Mouse (Mus musculus): ENCODE data around the gene Tmco5. TPM values are rescaled to one million over a fixed set of nuclear protein-coding genes. Genes with fewer than 3 reads are reported as not detected.

Gene Tmco5
- polyA plus RNA-seq, 1 experiment from 2014 or later: not detected

- Histone ChIP-seq H3K27me3 (replicated peaks) (no peaks in the 10 kb centered on the region), H3K9ac (0 out of 2 replicates have a peak overlapping the region, but pooled peaks have one; percentile 13), H3K9me3 (no peaks in the 10 kb centered on the region), H3K4me1 (0 out of 2 replicates have a peak, but pooled peaks cover 3% of the 10 kb centered on the region), H3K27ac (no peak overlapping the region), H3K4me2 (peak overlapping the region; percentile 71), H3K4me3 (replicated peaks) (peak overlapping the region; percentile 39), H3K36me3 (no peaks in the 10 kb centered on the region)
- peak; percentile 59; the same call in 1 of the 2 replicates for ATAC-seq (ENCODE audit: insufficient read depth, low FRiP score, low read depth)
- 13% methylated on average over 19 of the region's 19 CpGs for WGBS
These were observed 21.3 kb downstream of the Tmco5 start for GRCm38 (mm10) chr2:116899615-116900272.

GRCm38 (mm10) chr2:116900273-116900843, 21.9 kb downstream of the Tmco5 start:
- Histone ChIP-seq H3K9ac (0 out of 2 replicates have a peak overlapping the region, but pooled peaks have one; percentile 13), H3K4me1 (0 out of 2 replicates have a peak, but pooled peaks cover 3% of the 10 kb centered on the region), H3K36me3 (no peaks in the 10 kb centered on the region), H3K9me3 (no peaks in the 10 kb centered on the region), H3K4me3 (replicated peaks) (peak overlapping the region; percentile 39), H3K27ac (no peak overlapping the region), H3K4me2 (peak overlapping the region; percentile 71), H3K27me3 (replicated peaks) (no peaks in the 10 kb centered on the region)
- 31% methylated on average over 10 of the region's 10 CpGs for whole genome bisulfite sequencing
- ATAC-seq (ENCODE audit: insufficient read depth, low FRiP score, low read depth): no peak

GRCm38 (mm10) chr2:116908268-116908667, 29.8 kb downstream of the Tmco5 start:
- Histone ChIP-seq H3K36me3 (no peaks in the 10 kb centered on the region), H3K4me2 (no peak overlapping the region), H3K4me3 (replicated peaks) (no peak overlapping the region), H3K4me1 (no peaks in the 10 kb centered on the region), H3K27me3 (replicated peaks) (no peaks in the 10 kb centered on the region), H3K9me3 (no peaks in the 10 kb centered on the region), H3K27ac (no peak overlapping the region), H3K9ac (no peak overlapping the region)
- WGBS: 70% methylated on average over 8 of the region's 8 CpGs
- no peak for ATAC-seq (ENCODE audit: insufficient read depth, low FRiP score, low read depth)

- Histone ChIP-seq H3K4me2 (no peak overlapping the region), H3K36me3 (no peaks in the 10 kb centered on the region), H3K9ac (no peak overlapping the region), H3K4me3 (replicated peaks) (no peak overlapping the region), H3K27me3 (replicated peaks) (no peaks in the 10 kb centered on the region), H3K27ac (no peak overlapping the region), H3K9me3 (no peaks in the 10 kb centered on the region), H3K4me1 (no peaks in the 10 kb centered on the region)
- WGBS: 67% methylated on average over 7 of the region's 7 CpGs
- no peak for ATAC-seq (ENCODE audit: insufficient read depth, low FRiP score, low read depth)
These were observed 34.0 kb downstream of the Tmco5 start for GRCm38 (mm10) chr2:116912334-116913070.

GRCm38 (mm10) chr2:116913677-116914405, 35.4 kb downstream of the Tmco5 start:
- H3K4me2 ChIP-seq: no peak overlapping the region
- H3K27ac ChIP-seq: no peak overlapping the region
- H3K36me3 ChIP-seq: no peaks in the 10 kb centered on the region
- no peak overlapping the region for H3K9ac ChIP-seq
- ATAC-seq (ENCODE audit: insufficient read depth, low FRiP score, low read depth): no peak
- WGBS: 80% methylated on average over 20 of the region's 20 CpGs
- H3K4me3 ChIP-seq (replicated peaks): no peak overlapping the region
- no peaks in the 10 kb centered on the region for H3K9me3 ChIP-seq
- no peaks in the 10 kb centered on the region for H3K27me3 ChIP-seq (replicated peaks)
- no peaks in the 10 kb centered on the region for H3K4me1 ChIP-seq

- H3K9me3 ChIP-seq: no peaks in the 10 kb centered on the region
- no peak for ATAC-seq (ENCODE audit: insufficient read depth, low FRiP score, low read depth)
- no peak overlapping the region for H3K9ac ChIP-seq
- WGBS: 70% methylated on average over 4 of the region's 4 CpGs
- no peak overlapping the region for H3K4me2 ChIP-seq
- H3K27ac ChIP-seq: no peak overlapping the region
- H3K36me3 ChIP-seq: no peaks in the 10 kb centered on the region
- H3K4me1 ChIP-seq: no peaks in the 10 kb centered on the region
- H3K27me3 ChIP-seq (replicated peaks): no peaks in the 10 kb centered on the region
- H3K4me3 ChIP-seq (replicated peaks): no peak overlapping the region
These were observed 36.1 kb downstream of the Tmco5 start for GRCm38 (mm10) chr2:116914636-116915035.

- Histone ChIP-seq H3K27ac (no peak overlapping the region), H3K4me1 (no peaks in the 10 kb centered on the region), H3K9ac (no peak overlapping the region), H3K27me3 (replicated peaks) (no peaks in the 10 kb centered on the region), H3K4me2 (no peak overlapping the region), H3K4me3 (replicated peaks) (no peak overlapping the region), H3K36me3 (no peaks in the 10 kb centered on the region), H3K9me3 (no peaks in the 10 kb centered on the region)
- no peak for ATAC-seq (ENCODE audit: insufficient read depth, low FRiP score, low read depth)
- 65% methylated on average over 3 of the region's 3 CpGs for WGBS
These were observed 40.1 kb downstream of the Tmco5 start for GRCm38 (mm10) chr2:116918598-116918997.

- Histone ChIP-seq H3K27ac (no peak overlapping the region), H3K9ac (no peak overlapping the region), H3K4me2 (no peak overlapping the region), H3K27me3 (replicated peaks) (no peaks in the 10 kb centered on the region), H3K9me3 (no peaks in the 10 kb centered on the region), H3K4me3 (replicated peaks) (no peak overlapping the region), H3K36me3 (no peaks in the 10 kb centered on the region), H3K4me1 (no peaks in the 10 kb centered on the region)
- ATAC-seq (ENCODE audit: insufficient read depth, low FRiP score, low read depth): no peak
- 64% methylated on average over 9 of the region's 9 CpGs for WGBS
These were observed 44.3 kb downstream of the Tmco5 start for GRCm38 (mm10) chr2:116922580-116923500.

GRCm38 (mm10) chr2:116923684-116924083, 45.2 kb downstream of the Tmco5 start:
- no peaks in the 10 kb centered on the region for H3K9me3 ChIP-seq
- H3K27me3 ChIP-seq (replicated peaks): no peaks in the 10 kb centered on the region
- 74% methylated on average over 3 of the region's 3 CpGs for WGBS
- H3K27ac ChIP-seq: no peak overlapping the region
- no peaks in the 10 kb centered on the region for H3K4me1 ChIP-seq
- no peak for ATAC-seq (ENCODE audit: insufficient read depth, low FRiP score, low read depth)
- H3K9ac ChIP-seq: no peak overlapping the region
- H3K36me3 ChIP-seq: no peaks in the 10 kb centered on the region
- no peak overlapping the region for H3K4me3 ChIP-seq (replicated peaks)
- H3K4me2 ChIP-seq: no peak overlapping the region

- no peak for ATAC-seq (ENCODE audit: insufficient read depth, low FRiP score, low read depth)
- Histone ChIP-seq H3K4me2 (no peak overlapping the region), H3K9ac (no peak overlapping the region), H3K27me3 (replicated peaks) (no peaks in the 10 kb centered on the region), H3K4me3 (replicated peaks) (no peak overlapping the region), H3K36me3 (no peaks in the 10 kb centered on the region), H3K9me3 (no peaks in the 10 kb centered on the region), H3K27ac (no peak overlapping the region), H3K4me1 (no peaks in the 10 kb centered on the region)
- 79% methylated on average over 7 of the region's 7 CpGs for WGBS
These were observed 45.8 kb downstream of the Tmco5 start for GRCm38 (mm10) chr2:116924292-116924691.

GRCm38 (mm10) chr2:116925230-116925629, 46.7 kb downstream of the Tmco5 start:
- Histone ChIP-seq H3K4me2 (no peak overlapping the region), H3K4me1 (no peaks in the 10 kb centered on the region), H3K9me3 (no peaks in the 10 kb centered on the region), H3K27ac (no peak overlapping the region), H3K36me3 (no peaks in the 10 kb centered on the region), H3K9ac (no peak overlapping the region), H3K27me3 (replicated peaks) (no peaks in the 10 kb centered on the region), H3K4me3 (replicated peaks) (no peak overlapping the region)
- WGBS: 47% methylated on average over 5 of the region's 5 CpGs
- no peak for ATAC-seq (ENCODE audit: insufficient read depth, low FRiP score, low read depth)
